Mouse (Mus musculus): ENCODE data around the gene Ccnd3.
"Not testable (repeated sequence)": the region's sequence is repeated elsewhere in the genome, so short reads cannot be mapped to it uniquely, and the experiment has no call there.

The Ccnd3 gene

GRCm38 (mm10) chr17:47595248-47596161 lies 90.7 kb downstream of the Ccnd3 start:
- DNase-seq (ENCODE audit: low spot score): no peak

- no peak for DNase-seq (ENCODE audit: low spot score)
These were observed 91.4 kb downstream of the Ccnd3 start for GRCm38 (mm10) chr17:47596162-47596838.

- no peak for DNase-seq (ENCODE audit: low spot score)
These were observed 92.0 kb downstream of the Ccnd3 start for GRCm38 (mm10) chr17:47596839-47597164.

- DNase-seq (ENCODE audit: low spot score): no peak
These were observed 92.4 kb downstream of the Ccnd3 start for GRCm38 (mm10) chr17:47597261-47597660.

GRCm38 (mm10) chr17:47597838-47598579 lies 93.2 kb downstream of the Ccnd3 start:
- no peak for DNase-seq (ENCODE audit: low spot score)

GRCm38 (mm10) chr17:47598580-47599304 lies 93.9 kb downstream of the Ccnd3 start:
- not testable (repeated sequence) for DNase-seq (ENCODE audit: low spot score)

- no peak for DNase-seq (ENCODE audit: low spot score)
These were observed 94.9 kb downstream of the Ccnd3 start for GRCm38 (mm10) chr17:47599511-47600297.

GRCm38 (mm10) chr17:47600601-47601388 lies 95.9 kb downstream of the Ccnd3 start:
- DNase-seq (ENCODE audit: low spot score): no peak

- DNase-seq (ENCODE audit: low spot score): no peak
These were observed 96.5 kb downstream of the Ccnd3 start for GRCm38 (mm10) chr17:47601389-47601755.

- no peak for DNase-seq (ENCODE audit: low spot score)
These were observed 97.4 kb downstream of the Ccnd3 start for GRCm38 (mm10) chr17:47602289-47602688.

GRCm38 (mm10) chr17:47606220-47606619 lies 101.4 kb downstream of the Ccnd3 start:
- DNase-seq (ENCODE audit: low spot score): no peak

GRCm38 (mm10) chr17:47609182-47609581 lies 104.3 kb downstream of the Ccnd3 start:
- no peak for DNase-seq (ENCODE audit: low spot score)

- peak; percentile 96 for DNase-seq (ENCODE audit: low spot score)
These were observed 106.2 kb downstream of the Ccnd3 start, which contains the start of the genes Bysl, Med20 and Gm20517 for GRCm38 (mm10) chr17:47610849-47611660. Gene Bysl, minus strand, starts transcription at chr17:47611492. Gene Med20, plus strand, starts transcription at chr17:47611582. Gene Gm20517, plus strand, starts transcription at chr17:47611589.

GRCm38 (mm10) chr17:47611661-47611982 lies 106.8 kb downstream of the Ccnd3 start:
- DNase-seq (ENCODE audit: low spot score): no peak

- no peak for DNase-seq (ENCODE audit: low spot score)
These were observed 109.2 kb downstream of the Ccnd3 start for GRCm38 (mm10) chr17:47614018-47614417.

GRCm38 (mm10) chr17:47616119-47616518 lies 111.3 kb downstream of the Ccnd3 start:
- DNase-seq (ENCODE audit: low spot score): no peak

GRCm38 (mm10) chr17:47616652-47617051 lies 111.8 kb downstream of the Ccnd3 start:
- DNase-seq (ENCODE audit: low spot score): no peak

- no peak for DNase-seq (ENCODE audit: low spot score)
These were observed 112.9 kb downstream of the Ccnd3 start for GRCm38 (mm10) chr17:47617605-47618307.
